In the genomic region with DNA sequence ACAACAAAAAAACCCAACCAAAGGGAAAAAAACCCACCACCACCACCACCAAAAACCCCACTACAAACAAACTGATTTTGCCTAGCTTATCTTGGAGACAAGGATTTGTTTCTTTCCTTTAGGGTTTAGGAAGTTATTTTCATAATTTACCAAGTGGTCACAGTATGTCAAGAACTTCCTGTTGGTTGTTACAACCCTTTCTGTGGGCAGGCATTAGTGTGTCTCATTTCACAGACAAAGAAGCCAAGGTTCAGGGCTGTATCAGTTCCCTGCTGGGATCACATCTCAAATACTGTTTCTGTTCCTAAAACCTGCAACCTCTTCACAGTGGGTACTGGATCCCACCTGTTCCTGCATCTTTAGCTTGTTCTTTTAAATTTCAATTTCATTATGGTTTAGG, we compare ENCODE assay signal across 20 mouse cellular contexts.
"Had no signal": no experiment of that assay in that cellular context is flagged by ENCODE, and none has a peak within 500 bp of the region (broad histone marks: within the 10 kb centered on the region; RNA-seq: fewer than 3 reads in every experiment).

No protein-coding gene starts in this region.

- H3K4me1 ChIP-seq: kidney, embryonic 15.5 days; limb, embryonic 10.5 days; liver, embryonic 12.5 days; liver, embryonic 15.5 days; lung, embryonic 15.5 days; midbrain, embryonic 12.5 days; midbrain, embryonic 15.5 days; neural tube, embryonic 13.5 days had no signal

- H3K27me3 ChIP-seq: kidney, embryonic 15.5 days; limb, embryonic 13.5 days; liver, embryonic 12.5 days; liver, embryonic 15.5 days; lung, embryonic 15.5 days; midbrain, embryonic 12.5 days; midbrain, embryonic 15.5 days; neural tube, embryonic 13.5 days had no signal

- H3K4me3 ChIP-seq: kidney, embryonic 15.5 days; left cerebral cortex, adult 2 months; limb, embryonic 10.5 days; limb, embryonic 13.5 days; liver, embryonic 12.5 days; liver, embryonic 15.5 days; lung, embryonic 15.5 days; midbrain, embryonic 12.5 days; midbrain, embryonic 15.5 days; neural tube, embryonic 13.5 days had no signal

- ATAC-seq: liver, embryonic 12.5 days; midbrain, embryonic 15.5 days had no signal

- H3K36me3 ChIP-seq: kidney, embryonic 15.5 days; limb, embryonic 10.5 days; limb, embryonic 13.5 days; liver, embryonic 12.5 days; liver, embryonic 15.5 days; lung, embryonic 15.5 days; midbrain, embryonic 12.5 days; midbrain, embryonic 15.5 days; neural tube, embryonic 13.5 days had no signal

- DNase-seq: kidney, adult 8-10 months; kidney, postnatal 10 days; kidney, postnatal 36 days; layer of hippocampus, postnatal 36 days; liver; lung, adult 18-20 months; lung, postnatal 10 days; lung, postnatal 36 days; thymus, adult 18-20 months; thymus, postnatal 4 days had no signal

- H3K9ac ChIP-seq: kidney, embryonic 15.5 days; limb, embryonic 13.5 days; liver, embryonic 12.5 days; liver, embryonic 15.5 days; lung, embryonic 15.5 days; midbrain, embryonic 12.5 days; midbrain, embryonic 15.5 days; neural tube, embryonic 13.5 days had no signal

- H3K9me3 ChIP-seq: kidney, embryonic 15.5 days; limb, embryonic 10.5 days; limb, embryonic 13.5 days; liver, embryonic 12.5 days; liver, embryonic 15.5 days; lung, embryonic 15.5 days; midbrain, embryonic 12.5 days; midbrain, embryonic 15.5 days; neural tube, embryonic 13.5 days had no signal

- H3K4me2 ChIP-seq: kidney, embryonic 15.5 days; limb, embryonic 13.5 days; liver, embryonic 12.5 days; liver, embryonic 15.5 days; lung, embryonic 15.5 days; midbrain, embryonic 12.5 days; midbrain, embryonic 15.5 days; neural tube, embryonic 13.5 days had no signal

- H3K27ac ChIP-seq: kidney, embryonic 15.5 days; left cerebral cortex, adult 2 months; limb, embryonic 10.5 days; limb, embryonic 13.5 days; liver, embryonic 12.5 days; liver, embryonic 15.5 days; lung, embryonic 15.5 days; midbrain, embryonic 12.5 days; midbrain, embryonic 15.5 days; neural tube, embryonic 13.5 days had no signal
